18 mouse cellular contexts compared by ENCODE assay signal in the genomic region with DNA sequence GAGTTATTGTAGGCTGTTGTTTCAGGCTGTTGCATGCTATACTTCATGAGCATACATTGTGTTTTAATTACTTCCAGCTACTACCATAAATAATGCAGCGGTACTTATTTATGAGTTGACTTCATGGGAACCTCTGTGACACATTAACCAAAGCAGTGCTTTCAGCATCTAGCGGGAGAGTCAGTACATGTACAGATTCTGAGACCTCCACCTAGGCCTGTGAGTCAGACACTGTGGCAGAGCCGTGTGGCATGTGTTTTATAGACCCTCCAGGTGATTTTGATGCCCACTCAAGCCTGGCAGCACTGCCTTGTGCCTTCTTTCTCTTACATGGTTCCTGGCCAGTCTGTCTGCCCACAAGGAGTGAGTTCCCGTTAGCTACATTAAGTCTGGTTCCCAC.
"Had no signal": no experiment of that assay in that cellular context is flagged by ENCODE, and none has a peak within 500 bp of the region (broad histone marks: within the 10 kb centered on the region; RNA-seq: fewer than 3 reads in every experiment).

No protein-coding gene starts in this region.

- H3K4me1 ChIP-seq: midbrain, embryonic 10.5 days; midbrain, embryonic 13.5 days; midbrain, embryonic 15.5 days; neural tube, embryonic 13.5 days; neural tube, embryonic 15.5 days had no signal

- H3K27ac ChIP-seq: midbrain, embryonic 10.5 days; midbrain, embryonic 13.5 days; midbrain, embryonic 15.5 days; neural tube, embryonic 13.5 days; neural tube, embryonic 15.5 days had no signal

- H3K27me3 ChIP-seq: midbrain, embryonic 13.5 days; midbrain, embryonic 15.5 days; neural tube, embryonic 13.5 days; neural tube, embryonic 15.5 days had no signal

- DNase-seq: lung, adult 18-20 months; lung, embryonic 14.5 days; lung, postnatal 10 days; lung, postnatal 4 days; retina, postnatal 1 day; right cerebral cortex, adult 18-20 months; right cerebral cortex, postnatal 25 days; right cerebral cortex, postnatal 4 days; spleen, adult 18-20 months; thymus, adult 18-20 months; thymus, postnatal 14 days; thymus, postnatal 36 days had no signal

- H3K4me2 ChIP-seq: lung, embryonic 14.5 days; midbrain, embryonic 13.5 days; midbrain, embryonic 15.5 days; neural tube, embryonic 13.5 days; neural tube, embryonic 15.5 days had no signal

- H3K36me3 ChIP-seq: midbrain, embryonic 15.5 days had no signal

- H3K9me3 ChIP-seq: midbrain, embryonic 10.5 days; midbrain, embryonic 13.5 days; midbrain, embryonic 15.5 days; neural tube, embryonic 13.5 days; neural tube, embryonic 15.5 days had no signal

- ATAC-seq: midbrain, embryonic 13.5 days; midbrain, embryonic 15.5 days had no signal

- H3K9ac ChIP-seq: lung, embryonic 14.5 days; midbrain, embryonic 13.5 days; midbrain, embryonic 15.5 days; neural tube, embryonic 13.5 days; neural tube, embryonic 15.5 days had no signal

- H3K4me3 ChIP-seq: midbrain, embryonic 10.5 days; midbrain, embryonic 13.5 days; midbrain, embryonic 15.5 days; myocyte; neural tube, embryonic 13.5 days; neural tube, embryonic 15.5 days had no signal
